Mouse (Mus musculus): ENCODE data around the gene Cryba2. TPM values are rescaled to one million over a fixed set of nuclear protein-coding genes. Genes with fewer than 3 reads are reported as not detected.

Cryba2 gene
- 1.1 and 1.6 TPM in 2 replicates for polyA plus RNA-seq (2012; rRNA removed; ENCODE audit: low replicate concordance)

GRCm38 (mm10) chr1:74893134-74893855 lies at the start of gene Cryba2:
Gene Cryba2, minus strand, starts transcription at chr1:74893143.

GRCm38 (mm10) chr1:74935402-74935801 lies 42.5 kb upstream of the Cryba2 start, which contains the start of gene Cfap65:
Gene Cfap65, minus strand, starts transcription at chr1:74935599.

GRCm38 (mm10) chr1:74885369-74886042 lies 7.4 kb downstream of the Cryba2 start, which contains the start of gene Fev:
Gene Fev, minus strand, starts transcription at chr1:74885419.

GRCm38 (mm10) chr1:74854306-74855056 lies 38.5 kb downstream of the Cryba2 start, which contains the start of gene Cdk5r2:
Gene Cdk5r2, plus strand, starts transcription at chr1:74854934.

Other genes starting within 250 kb of the Cryba2 start
- 8.7 and 10.8 TPM in 2 replicates for gene Ttll4, start 231.4 kb downstream of the Cryba2 start, polyA plus RNA-seq (2012; rRNA removed; ENCODE audit: low replicate concordance)
- gene Cyp27a1, start 179.6 kb downstream of the Cryba2 start, polyA plus RNA-seq (2012; rRNA removed; ENCODE audit: low replicate concordance): 8.0 and 32.7 TPM in 2 replicates
- gene Prkag3, start 143.9 kb downstream of the Cryba2 start, polyA plus RNA-seq (2012; rRNA removed; ENCODE audit: low replicate concordance): 0.07 and 0.40 TPM in 2 replicates
- gene Wnt6, start 121.3 kb downstream of the Cryba2 start, polyA plus RNA-seq (2012; rRNA removed; ENCODE audit: low replicate concordance): 2.5 and 11.0 TPM in 2 replicates
- 0.11 and 0.44 TPM in 2 replicates for gene Wnt10a, start 101.6 kb downstream of the Cryba2 start, polyA plus RNA-seq (2012; rRNA removed; ENCODE audit: low replicate concordance)
- gene Cdk5r2, start 38.2 kb downstream of the Cryba2 start, polyA plus RNA-seq (2012; rRNA removed; ENCODE audit: low replicate concordance): 2.2 and 2.5 TPM in 2 replicates
- 3.2 and 3.6 TPM in 2 replicates for gene Fev, start 7.7 kb downstream of the Cryba2 start, polyA plus RNA-seq (2012; rRNA removed; ENCODE audit: low replicate concordance)
- gene Cfap65, start 42.5 kb upstream of the Cryba2 start, polyA plus RNA-seq (2012; rRNA removed; ENCODE audit: low replicate concordance): 0.07 and 0.20 TPM in 2 replicates
- gene Ihh, start 58.5 kb upstream of the Cryba2 start, polyA plus RNA-seq (2012; rRNA removed; ENCODE audit: low replicate concordance): 107 and 239 TPM in 2 replicates
- gene Nhej1, start 232.1 kb upstream of the Cryba2 start, polyA plus RNA-seq (2012; rRNA removed; ENCODE audit: low replicate concordance): 1.7 and 2.3 TPM in 2 replicates
- gene Slc23a3, start 240.7 kb upstream of the Cryba2 start, polyA plus RNA-seq (2012; rRNA removed; ENCODE audit: low replicate concordance): 1.2 and 2.3 TPM in 2 replicates
- 40.3 and 56.9 TPM in 2 replicates for gene Cnppd1, start 249.6 kb upstream of the Cryba2 start, polyA plus RNA-seq (2012; rRNA removed; ENCODE audit: low replicate concordance)
- 55.7 and 99.5 TPM in 2 replicates for gene Retreg2, start 249.6 kb upstream of the Cryba2 start, polyA plus RNA-seq (2012; rRNA removed; ENCODE audit: low replicate concordance)

All from duodenum, adult 2 months (tissue).